9 mouse cellular contexts compared by ENCODE assay signal in genomic region chr6:115986472-115987095, GRCm38 (mm10). TPM values are rescaled to one million over a fixed set of nuclear protein-coding genes. Genes with fewer than 3 reads are reported as not detected.
DNase-seq lines count a peak whose midpoint lies in the region; ATAC-seq and TF ChIP-seq lines count a peak whose summit lies in the region.
"Had no signal": no experiment of that assay in that cellular context is flagged by ENCODE, and none has a peak within 500 bp of the region (broad histone marks: within the 10 kb centered on the region; RNA-seq: fewer than 3 reads in every experiment).

No protein-coding gene starts in this region.

- no peaks in the 10 kb centered on the region for H3K9me3 ChIP-seq in kidney, postnatal 0 days (replicated peaks; ENCODE audit: low read length)
- H3K9me3 ChIP-seq in CH12.LX (replicated peaks; ENCODE audit: low read length) = no peaks in the 10 kb centered on the region
- H3K9me3 ChIP-seq in embryonic facial prominence, embryonic 11.5 days (replicated peaks; ENCODE audit: control insufficient read depth, low read length) = no peaks in the 10 kb centered on the region
- H3K9me3 ChIP-seq in intestine, postnatal 0 days (ENCODE audit: control insufficient read depth) = no peaks in the 10 kb centered on the region
- H3K9me3 ChIP-seq: midbrain, embryonic 12.5 days had no signal

- H3K27ac ChIP-seq in kidney, postnatal 0 days = peak overlapping the region; percentile 57; the same call in 1 of the 2 replicates
- peak overlapping the region; percentile 97 for H3K27ac ChIP-seq in CH12.LX (ENCODE audit: insufficient read depth, low read depth)
- no peak overlapping the region for H3K27ac ChIP-seq in embryonic facial prominence, embryonic 11.5 days (replicated peaks; ENCODE audit: low read depth, low read length)
- H3K27ac ChIP-seq in intestine, postnatal 0 days (ENCODE audit: low read depth, low read length) = no peak overlapping the region
- H3K27ac ChIP-seq: midbrain, embryonic 12.5 days had no signal

- peaks cover 58% of the 10 kb centered on the region for H3K4me1 ChIP-seq in kidney, postnatal 0 days (replicated peaks; ENCODE audit: insufficient read depth, low read length)
- peaks cover 48 to 92% of the 10 kb centered on the region in 2 experiments for H3K4me1 ChIP-seq in CH12.LX (ENCODE audit: control insufficient read depth in 1 of 2, insufficient read depth in 2 of 2)
- H3K4me1 ChIP-seq in embryonic facial prominence, embryonic 11.5 days (ENCODE audit: control insufficient read depth, insufficient read depth, low read length) = peaks cover 6% of the 10 kb centered on the region
- no peaks in the 10 kb centered on the region for H3K4me1 ChIP-seq in intestine, postnatal 0 days (replicated peaks; ENCODE audit: control insufficient read depth, insufficient read depth, low read length)

- no peak overlapping the region for H3K4me3 ChIP-seq in kidney, postnatal 0 days (replicated peaks; ENCODE audit: low read depth, low read length)
- peak overlapping the region in 1 of 3 experiments; percentile 8 for H3K4me3 ChIP-seq in CH12.LX (replicated peaks in 1 of 3; ENCODE audit: low read depth in 2 of 3, low read length in 2 of 3, poor library complexity in 1 of 3)
- no peak overlapping the region for H3K4me3 ChIP-seq in embryonic facial prominence, embryonic 11.5 days (ENCODE audit: low read depth, low read length)
- no peak overlapping the region for H3K4me3 ChIP-seq in intestine, postnatal 0 days (ENCODE audit: low read depth, low read length)
- H3K4me3 ChIP-seq: midbrain, embryonic 12.5 days had no signal

- intact Hi-C loops in left cerebral cortex, postnatal 36 days (cut with DNase I) = no loop called here

- no peaks in the 10 kb centered on the region for H3K36me3 ChIP-seq in kidney, postnatal 0 days (ENCODE audit: insufficient read depth, low read length)
- peaks cover 0 to 11% of the 10 kb centered on the region in 2 experiments for H3K36me3 ChIP-seq in CH12.LX (replicated peaks in 1 of 2; ENCODE audit: control insufficient read depth in 1 of 2, insufficient read depth in 1 of 2, low read length in 1 of 2)
- H3K36me3 ChIP-seq in embryonic facial prominence, embryonic 11.5 days (replicated peaks; ENCODE audit: control insufficient read depth, insufficient read depth, low read depth, low read length) = no peaks in the 10 kb centered on the region
- H3K36me3 ChIP-seq in intestine, postnatal 0 days (ENCODE audit: control insufficient read depth, insufficient read depth) = no peaks in the 10 kb centered on the region
- H3K36me3 ChIP-seq: midbrain, embryonic 12.5 days had no signal

- peak; percentile 54 for TF ChIP-seq EP300 in CH12.LX (IDR thresholded peaks at IDR 0.05; ENCODE audit: low read length)

- in situ Hi-C loops in CH12.LX (cut with MboI; ENCODE audit: low pct_ligation_motif_present, low pct_unique_long_range_greater_than_20kb, low sequenced_read_pairs) = no loop called here

- whole genome bisulfite sequencing in kidney, postnatal 0 days = 43% methylated on average over 12 of the region's 12 CpGs
- 43% methylated on average over 11 of the region's 12 CpGs for WGBS in embryonic facial prominence, embryonic 11.5 days
- WGBS in intestine, postnatal 0 days = 65% methylated on average over 12 of the region's 12 CpGs

- no peak for ATAC-seq in kidney, postnatal 0 days (replicated peaks; ENCODE audit: low FRiP score, low read depth)
- ATAC-seq in embryonic facial prominence, embryonic 11.5 days (replicated peaks; ENCODE audit: insufficient number of reproducible peaks, low FRiP score, low TSS enrichment, low read depth) = no peak
- ATAC-seq in intestine, postnatal 0 days = no peak

- TF ChIP-seq POLR2A in CH12.LX (IDR thresholded peaks at IDR 0.05; ENCODE audit: low read depth, low read length) = no peak

- TF ChIP-seq CTCF in kidney, postnatal 0 days (IDR thresholded peaks at IDR 0.05; ENCODE audit: low read depth) = no peak
- no peak for TF ChIP-seq CTCF in CH12.LX (conservative IDR thresholded peaks at IDR 0.05 in 1 of 2, IDR thresholded peaks at IDR 0.05 in 1 of 2; ENCODE audit: low read depth in 2 of 2, low read length in 2 of 2)
- TF ChIP-seq CTCF in intestine, postnatal 0 days (IDR thresholded peaks at IDR 0.05; ENCODE audit: low read depth) = no peak

- no peaks in the 10 kb centered on the region for H3K27me3 ChIP-seq in kidney, postnatal 0 days (ENCODE audit: insufficient read depth, low read length)
- H3K27me3 ChIP-seq in CH12.LX (replicated peaks) = no peaks in the 10 kb centered on the region
- 0 out of 2 replicates have a peak, but pooled peaks cover 2% of the 10 kb centered on the region for H3K27me3 ChIP-seq in embryonic facial prominence, embryonic 11.5 days (ENCODE audit: control insufficient read depth, insufficient read depth, low read length)
- peaks cover under 1% of the 10 kb centered on the region; the same call in 1 of the 2 replicates for H3K27me3 ChIP-seq in intestine, postnatal 0 days (replicated peaks; ENCODE audit: control insufficient read depth, insufficient read depth, low read length)

- H3K9ac ChIP-seq in kidney, postnatal 0 days (ENCODE audit: low read depth, low read length) = 0 out of 2 replicates have a peak overlapping the region, but pooled peaks have one; percentile 32
- peak overlapping the region; percentile 27 for H3K9ac ChIP-seq in CH12.LX (ENCODE audit: insufficient read depth, low read depth)
- H3K9ac ChIP-seq in embryonic facial prominence, embryonic 11.5 days (replicated peaks; ENCODE audit: low read length) = peak overlapping the region; percentile 22; the same call in 1 of the 2 replicates
- no peak overlapping the region for H3K9ac ChIP-seq in intestine, postnatal 0 days (ENCODE audit: low read depth, low read length)
- H3K9ac ChIP-seq: midbrain, embryonic 12.5 days had no signal

- peaks cover 40% of the 10 kb centered on the region for H3K79me2 ChIP-seq in CH12.LX (replicated peaks; ENCODE audit: control insufficient read depth, extremely low read depth, insufficient read depth, poor library complexity, severe bottlenecking)

- TF ChIP-seq RAD21 in CH12.LX (IDR thresholded peaks at IDR 0.05; ENCODE audit: low read depth, low read length) = no peak

- dilution Hi-C loops in CH12.LX (cut with MboI; ENCODE audit: extremely low pct_ligation_motif_present, extremely low pct_unique_long_range_greater_than_20kb, low sequenced_read_pairs) = no loop called here

- no peak for DNase-seq in kidney, postnatal 0 days (ENCODE audit: low spot score)
- no peak for DNase-seq in kidney, postnatal 14 days
- DNase-seq in CH12.LX (ENCODE audit: extremely low read depth) = peak; percentile 65
- no peak for DNase-seq in embryonic facial prominence, embryonic 11.5 days (ENCODE audit: low spot score)
- no peak for DNase-seq in frontal cortex, postnatal 25 days (ENCODE audit: low spot score in 2 of 2)
- DNase-seq in left cerebral cortex, postnatal 36 days (ENCODE audit: low spot score in 2 of 2) = no peak
- DNase-seq in ovary, postnatal 14 days (ENCODE audit: low spot score) = no peak

- H3K4me2 ChIP-seq in kidney, postnatal 0 days (ENCODE audit: low read length) = peak overlapping the region; percentile 40
- peak overlapping the region; percentile 71 for H3K4me2 ChIP-seq in CH12.LX (ENCODE audit: insufficient read depth, low read depth, poor library complexity, severe bottlenecking)
- H3K4me2 ChIP-seq in embryonic facial prominence, embryonic 11.5 days (ENCODE audit: low read depth, low read length) = no peak overlapping the region
- H3K4me2 ChIP-seq in intestine, postnatal 0 days (replicated peaks; ENCODE audit: low read depth) = peak overlapping the region; percentile 17; the same call in 1 of the 2 replicates
- H3K4me2 ChIP-seq: midbrain, embryonic 12.5 days had no signal

TF ChIP-seq in CH12.LX, 34 proteins besides CTCF, POLR2A, EP300 and RAD21 (continues in another document):
- no peak for TF ChIP-seq JUN (IDR thresholded peaks at IDR 0.05; ENCODE audit: insufficient read depth, low read depth, low read length)
- TF ChIP-seq USF2 (conservative IDR thresholded peaks at IDR 0.05; ENCODE audit: low read depth, low read length) = no peak
- TF ChIP-seq IRF4 (IDR thresholded peaks at IDR 0.05; ENCODE audit: low read depth, low read length) = peak; percentile 57; the same call in 1 of the 2 replicates
- TF ChIP-seq MAX (IDR thresholded peaks at IDR 0.05; ENCODE audit: low read length) = peak; percentile 24; the same call in 1 of the 2 replicates
- TF ChIP-seq KAT2A (IDR thresholded peaks at IDR 0.05; ENCODE audit: insufficient replicate concordance, low read length) = 0 out of 2 replicates have a peak, but pooled peaks have one; percentile 37
- TF ChIP-seq ETS1 (conservative IDR thresholded peaks at IDR 0.05; ENCODE audit: low read depth, low read length) = peak; percentile 90
- no peak for TF ChIP-seq MAZ (IDR thresholded peaks at IDR 0.05; ENCODE audit: low read depth, low read length)
- no peak for TF ChIP-seq CHD1 (IDR thresholded peaks at IDR 0.05; ENCODE audit: low read depth, low read length)

RNA-seq across cellular contexts. Expression of gene Plxnd1, which starts 8.2 kb away (rescaled TPM):
- 42.3 and 42.4 TPM in 2 replicates for polyA plus RNA-seq in kidney, postnatal 0 days (2015; fragmentation: Nextera tagmentation; extraction: Ambion mirVana)
- total RNA-seq in CH12.LX (2012; rRNA removed) = 69.2 and 73.8 TPM in 2 replicates
- 20.4 and 27.7 TPM in 2 replicates for total RNA-seq in CH12.LX (2014; rRNA removed)
- 49.3 and 63.2 TPM in 2 replicates for polyA plus RNA-seq in CH12.LX (2012; ENCODE audit: insufficient read length, low read depth)
- 19.1 and 20.3 TPM in 2 replicates for polyA plus RNA-seq in embryonic facial prominence, embryonic 11.5 days (2014; fragmentation: Nextera tagmentation; extraction: Ambion mirVana)
- 8.2 and 9.6 TPM in 2 replicates for polyA plus RNA-seq in intestine, postnatal 0 days (2015; fragmentation: Nextera tagmentation; extraction: Ambion mirVana)
- 100 to 1,000 TPM; 115 to 121 TPM for total RNA-seq in left cerebral cortex, postnatal 36 days (2021)

RNA-seq across cellular contexts. Expression of gene H1foo, which starts 41.8 kb away (rescaled TPM):
- polyA plus RNA-seq in kidney, postnatal 0 days (2015; fragmentation: Nextera tagmentation; extraction: Ambion mirVana) = not detected in 2 replicates
- total RNA-seq in CH12.LX (2012; rRNA removed) = 0.89 and 1.3 TPM in 2 replicates
- 0.77 and 0.90 TPM in 2 replicates for total RNA-seq in CH12.LX (2014; rRNA removed)
- 1.0 and 1.4 TPM in 2 replicates for polyA plus RNA-seq in CH12.LX (2012; ENCODE audit: insufficient read length, low read depth)
- not detected in 2 replicates for polyA plus RNA-seq in embryonic facial prominence, embryonic 11.5 days (2014; fragmentation: Nextera tagmentation; extraction: Ambion mirVana)
- not detected in 2 replicates for polyA plus RNA-seq in intestine, postnatal 0 days (2015; fragmentation: Nextera tagmentation; extraction: Ambion mirVana)
- not detected for total RNA-seq in left cerebral cortex, postnatal 36 days (2021)
- polyA plus RNA-seq: midbrain, embryonic 12.5 days had no signal

RNA-seq across cellular contexts. Expression of gene Rho, which starts 55.0 kb away (rescaled TPM):
- not detected in 2 replicates for polyA plus RNA-seq in kidney, postnatal 0 days (2015; fragmentation: Nextera tagmentation; extraction: Ambion mirVana)
- total RNA-seq in CH12.LX (2012; rRNA removed) (0.04 and 0.17 TPM in 2 replicates), CH12.LX (2014; rRNA removed) (0.04 TPM in 1 of 2 replicates, not detected in the other)
- not detected in 2 replicates for polyA plus RNA-seq in CH12.LX (2012; ENCODE audit: insufficient read length, low read depth)
- 0.14 TPM in 1 of 2 replicates, not detected in the other for polyA plus RNA-seq in embryonic facial prominence, embryonic 11.5 days (2014; fragmentation: Nextera tagmentation; extraction: Ambion mirVana)
- 0.16 TPM in 1 of 2 replicates, not detected in the other for polyA plus RNA-seq in intestine, postnatal 0 days (2015; fragmentation: Nextera tagmentation; extraction: Ambion mirVana)
- under 1 TPM; 0.17 to 0.70 TPM for total RNA-seq in left cerebral cortex, postnatal 36 days (2021)
- polyA plus RNA-seq: midbrain, embryonic 12.5 days had no signal

Comparison
In these comparisons a context has a peak if more than half of its experiments do, and no peak if none do; other contexts are left out.
1. H3K27ac ChIP-seq: peak in kidney, postnatal 0 days (single experiment) and CH12.LX (single experiment); none in embryonic facial prominence, embryonic 11.5 days (single experiment) and intestine, postnatal 0 days (single experiment).